Mouse (Mus musculus) embryonic facial prominence, embryonic 13.5 days (tissue): ENCODE measurements around the gene Appl2. TPM values are rescaled to one million over a fixed set of nuclear protein-coding genes. Genes with fewer than 3 reads are reported as not detected.

Experiments
- polyA plus RNA-seq: library from polyadenylated mRNA; unstranded; fragments of >200 nt; fragmentation: Nextera tagmentation; extraction: Ambion mirVana; gene quantifications from 2 replicates; pipeline ENCODE4 v1.2.1, GENCODE M21; 2015

Gene Appl2
- polyA plus RNA-seq, 1 experiment from 2014 or later, result 58.4 TPM

Other genes starting within 250 kb of the Appl2 start
- gene Aldh1l2, start 114.6 kb downstream of the Appl2 start, polyA plus RNA-seq, result 2.6 TPM in 2 replicates
- gene Washc4, start 105.0 kb downstream of the Appl2 start, polyA plus RNA-seq, result 41.6 and 45.7 TPM in 2 replicates
- gene 1500009L16Rik, start 74.1 kb upstream of the Appl2 start, polyA plus RNA-seq, result 31.5 TPM in 2 replicates